Comparison of ENCODE assay signal across 8 mouse cellular contexts in the genomic region with DNA sequence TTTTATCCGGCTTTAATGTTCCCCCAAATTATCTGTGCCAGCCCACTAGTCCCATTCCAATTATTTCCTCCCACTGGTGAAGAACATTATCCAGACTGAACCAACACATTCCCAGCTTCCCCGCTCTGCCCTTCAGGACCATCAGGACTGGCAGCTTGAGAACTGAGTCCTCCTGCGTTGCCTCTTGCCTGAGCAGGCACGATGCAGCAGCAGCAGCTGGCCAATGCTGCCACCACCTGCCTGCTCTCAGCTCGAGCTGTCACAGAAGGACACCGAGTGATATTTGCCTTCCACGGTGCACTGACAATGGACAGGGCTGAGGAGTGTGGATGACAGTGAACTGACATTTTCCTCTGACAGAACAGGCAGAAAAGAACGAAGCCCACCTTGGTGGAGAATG.
DNase-seq lines count a peak whose midpoint lies in the region; ATAC-seq and TF ChIP-seq lines count a peak whose summit lies in the region.

No protein-coding gene starts in this region.

- H3K4me1 ChIP-seq in hindbrain, embryonic 13.5 days (replicated peaks), result peaks cover 28% of the 10 kb centered on the region
- peaks cover 18% of the 10 kb centered on the region for H3K4me1 ChIP-seq in hindbrain, embryonic 12.5 days
- H3K4me1 ChIP-seq in cerebellum, adult 2 months (ENCODE audit: control insufficient read depth, insufficient read depth, low read length), result no peaks in the 10 kb centered on the region
- peaks cover 16% of the 10 kb centered on the region; the same call in 1 of the 2 replicates for H3K4me1 ChIP-seq in midbrain, embryonic 15.5 days

- H3K36me3 ChIP-seq in hindbrain, embryonic 13.5 days, result peaks cover 3% of the 10 kb centered on the region; the same call in 1 of the 2 replicates
- no peaks in the 10 kb centered on the region for H3K36me3 ChIP-seq in hindbrain, embryonic 12.5 days
- no peaks in the 10 kb centered on the region for H3K36me3 ChIP-seq in midbrain, embryonic 15.5 days (replicated peaks)

- intact Hi-C loops in heart, postnatal 14 days (cut with DNase I), result loop anchor here (2.0 to 5.0 kb wide), 3 partner anchors 56 to 348 kb away; no protein-coding TSS in a partner anchor

- peak overlapping the region; percentile 35; the same call in 1 of the 2 replicates for H3K27ac ChIP-seq in hindbrain, embryonic 13.5 days
- no peak overlapping the region for H3K27ac ChIP-seq in hindbrain, embryonic 12.5 days
- H3K27ac ChIP-seq in cerebellum, adult 2 months (ENCODE audit: insufficient read depth, low read length), result no peak overlapping the region
- H3K27ac ChIP-seq in midbrain, embryonic 15.5 days, result no peak overlapping the region

- no peaks in the 10 kb centered on the region for H3K27me3 ChIP-seq in hindbrain, embryonic 13.5 days
- H3K27me3 ChIP-seq in hindbrain, embryonic 12.5 days, result no peaks in the 10 kb centered on the region
- H3K27me3 ChIP-seq in cerebellum, adult 2 months (ENCODE audit: control insufficient read depth, insufficient read depth, low read length), result no peaks in the 10 kb centered on the region
- no peaks in the 10 kb centered on the region for H3K27me3 ChIP-seq in midbrain, embryonic 15.5 days (replicated peaks)

- no peak for TF ChIP-seq POLR2A in cerebellum, adult 2 months (IDR thresholded peaks at IDR 0.05; ENCODE audit: borderline replicate concordance, insufficient read depth, low read length)

- no peak overlapping the region for H3K9ac ChIP-seq in hindbrain, embryonic 13.5 days
- no peak overlapping the region for H3K9ac ChIP-seq in hindbrain, embryonic 12.5 days
- no peak overlapping the region for H3K9ac ChIP-seq in midbrain, embryonic 15.5 days

- no peaks in the 10 kb centered on the region for H3K9me3 ChIP-seq in hindbrain, embryonic 13.5 days
- H3K9me3 ChIP-seq in hindbrain, embryonic 12.5 days (replicated peaks), result no peaks in the 10 kb centered on the region
- H3K9me3 ChIP-seq in midbrain, embryonic 15.5 days, result no peaks in the 10 kb centered on the region

- WGBS in hindbrain, embryonic 13.5 days, result 36% methylated on average over 8 of the region's 8 CpGs
- WGBS in hindbrain, embryonic 12.5 days, result 42% methylated on average over 8 of the region's 8 CpGs
- 18% methylated on average over 8 of the region's 8 CpGs for WGBS in cerebellum, adult 2 months
- 31% methylated on average over 8 of the region's 8 CpGs for WGBS in midbrain, embryonic 15.5 days

- H3K4me2 ChIP-seq in hindbrain, embryonic 13.5 days, result no peak overlapping the region
- H3K4me2 ChIP-seq in hindbrain, embryonic 12.5 days (replicated peaks), result no peak overlapping the region
- H3K4me2 ChIP-seq in midbrain, embryonic 15.5 days, result no peak overlapping the region

- TF ChIP-seq CTCF in cerebellum, adult 2 months (IDR thresholded peaks at IDR 0.05; ENCODE audit: borderline replicate concordance, insufficient read depth, low read depth, low read length), result peak; percentile 55; the same call in 1 of the 2 replicates

- no peak overlapping the region for H3K4me3 ChIP-seq in hindbrain, embryonic 13.5 days
- no peak overlapping the region for H3K4me3 ChIP-seq in hindbrain, embryonic 12.5 days
- no peak overlapping the region for H3K4me3 ChIP-seq in cerebellum, adult 2 months (replicated peaks; ENCODE audit: insufficient read depth, low read depth, low read length)
- no peak overlapping the region for H3K4me3 ChIP-seq in midbrain, embryonic 15.5 days

- peak; percentile 59 to 72 for DNase-seq in cerebellum, adult 2 months
- DNase-seq in heart, postnatal 14 days, result peak; percentile 13 to 34
- no peak for DNase-seq in B cell, adult 2 months
- no peak for DNase-seq in urinary bladder, postnatal 36 days (ENCODE audit: low spot score in 2 of 2)
- no peak for DNase-seq in spleen, postnatal 36 days (ENCODE audit: low spot score in 2 of 2)

- peak; percentile 76 for ATAC-seq in hindbrain, embryonic 13.5 days (ENCODE audit: low FRiP score)
- no peak for ATAC-seq in hindbrain, embryonic 12.5 days (ENCODE audit: low FRiP score)
- peak; percentile 77 for ATAC-seq in midbrain, embryonic 15.5 days (replicated peaks)

Comparison
In these comparisons a context has a peak if more than half of its experiments do, and no peak if none do; other contexts are left out.
1. DNase-seq: peak in cerebellum, adult 2 months (2 of 2) and heart, postnatal 14 days (2 of 2); none in B cell, adult 2 months (0 of 2), urinary bladder, postnatal 36 days (0 of 2) and spleen, postnatal 36 days (0 of 2).